Mouse (Mus musculus): Measurements from ENCODE around the gene Klf6. TPM values are rescaled to one million over a fixed set of nuclear protein-coding genes. Genes with fewer than 3 reads are reported as not detected.

Klf6 gene
- polyA plus RNA-seq, 1 experiment from 2014 or later = 80.9 TPM

DNA sequence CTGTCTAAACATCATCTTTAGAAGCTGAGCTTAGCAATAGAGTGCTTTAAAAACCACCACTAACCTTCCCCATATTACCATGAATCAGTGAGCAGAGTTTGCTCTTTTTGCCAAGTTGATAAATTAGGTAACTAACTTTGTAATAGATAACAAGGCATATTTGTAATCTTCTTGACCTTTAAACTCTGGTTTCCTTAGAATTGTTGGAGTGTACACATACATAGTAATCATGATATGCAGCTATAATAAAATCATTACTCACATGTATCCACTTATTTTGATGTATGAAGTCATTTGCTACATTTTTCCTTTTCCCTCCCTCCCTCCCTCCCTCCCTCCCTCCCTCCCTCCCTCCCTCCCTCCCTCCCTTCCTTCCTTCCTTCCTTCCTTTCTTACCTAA lies 56.1 kb downstream of the Klf6 start:
- no peaks in the 10 kb centered on the region for H3K4me1 ChIP-seq (replicated peaks)
- H3K4me2 ChIP-seq = no peak overlapping the region
- no peak overlapping the region for H3K9ac ChIP-seq
- H3K36me3 ChIP-seq = no peaks in the 10 kb centered on the region
- no peaks in the 10 kb centered on the region for H3K9me3 ChIP-seq (replicated peaks)
- no peak for ATAC-seq (replicated peaks; ENCODE audit: insufficient number of reproducible peaks, insufficient read depth, low FRiP score, low read depth)
- no peak overlapping the region for H3K4me3 ChIP-seq
- H3K27me3 ChIP-seq = no peaks in the 10 kb centered on the region
- H3K27ac ChIP-seq = no peak overlapping the region

DNA sequence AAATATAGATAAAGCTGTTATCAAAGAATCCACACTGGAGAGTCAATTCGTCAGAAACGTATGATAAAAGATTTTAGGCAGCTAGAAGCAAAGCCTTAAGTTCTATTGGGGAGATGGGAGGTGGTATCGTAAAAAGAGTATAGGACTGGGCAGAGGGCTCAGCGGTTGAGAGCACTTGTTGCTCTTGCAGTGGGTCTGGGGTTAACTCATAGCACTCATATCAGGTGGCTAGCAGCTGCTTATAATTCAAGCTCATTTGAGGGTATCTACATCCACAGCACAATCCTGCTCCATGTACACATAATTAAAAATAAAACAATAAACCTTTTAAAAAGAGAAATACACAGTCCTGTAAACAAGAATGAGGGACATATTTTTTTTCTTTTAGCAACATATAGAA lies 58.7 kb downstream of the Klf6 start:
- no peaks in the 10 kb centered on the region for H3K9me3 ChIP-seq (replicated peaks)
- H3K27ac ChIP-seq = no peak overlapping the region
- H3K4me1 ChIP-seq (replicated peaks) = no peaks in the 10 kb centered on the region
- H3K4me2 ChIP-seq = no peak overlapping the region
- H3K4me3 ChIP-seq = no peak overlapping the region
- ATAC-seq (replicated peaks; ENCODE audit: insufficient number of reproducible peaks, insufficient read depth, low FRiP score, low read depth) = no peak
- no peak overlapping the region for H3K9ac ChIP-seq
- H3K27me3 ChIP-seq = no peaks in the 10 kb centered on the region
- no peaks in the 10 kb centered on the region for H3K36me3 ChIP-seq
- WGBS = 74% methylated on average over 4 of the region's 4 CpGs

Small RNA genes lying within 50 kb of the gene (microRNA-seq; reads per million reads assigned to microRNA genes)
- not detected for gene Gm26043
